Mouse (Mus musculus) common myeloid progenitor, adult 5-6 weeks (primary cell): ENCODE data around the gene Ociad1. TPM values are rescaled to one million over a fixed set of nuclear protein-coding genes. Genes with fewer than 3 reads are reported as not detected.

Experiments
- total RNA-seq: library from RNA; stranded (forward); fragments of 200-1000, 187-1606 nt; gene quantifications from 2 replicates; pipeline ENCODE4 v1.2.3, GENCODE M21; 2017

The Ociad1 gene
- total RNA-seq, 1 experiment from 2014 or later = 247 TPM

Other genes starting within 250 kb of the Ociad1 start
- gene Fryl, start 36.2 kb upstream of the Ociad1 start, total RNA-seq = 85.1 and 92.0 TPM in 2 replicates
- 8.9 and 23.2 TPM in 2 replicates for gene Ociad2, start 48.2 kb downstream of the Ociad1 start, total RNA-seq
- gene Cwh43, start 113.3 kb downstream of the Ociad1 start, total RNA-seq = not detected in 2 replicates
- 3.3 and 5.4 TPM in 2 replicates for gene Dcun1d4, start 188.2 kb downstream of the Ociad1 start, total RNA-seq